Mouse (Mus musculus): ENCODE measurements around the gene Cep170.

Gene Cep170

DNA sequence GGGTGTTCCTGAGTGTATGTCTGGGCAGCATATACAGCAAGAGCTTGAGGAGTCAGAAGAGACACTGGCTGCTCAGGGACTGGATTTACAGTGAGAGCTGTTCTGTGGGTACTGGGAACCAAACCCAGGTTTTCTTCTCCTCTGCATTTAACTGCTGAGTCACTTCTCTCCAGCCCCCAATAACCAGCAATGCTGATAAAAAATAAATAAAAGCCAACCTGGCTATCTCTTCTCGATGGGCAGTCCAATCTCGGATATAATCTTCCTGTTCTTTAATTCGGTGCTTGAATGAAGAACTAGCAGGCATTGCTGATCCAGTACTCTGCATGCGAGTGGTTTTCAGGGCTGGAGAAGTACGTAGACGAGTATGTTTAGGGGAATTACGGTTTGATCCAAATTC is 64.2 kb downstream of the Cep170 start:
- DNase-seq (ENCODE audit: low read depth, low spot score), result no peak

DNA sequence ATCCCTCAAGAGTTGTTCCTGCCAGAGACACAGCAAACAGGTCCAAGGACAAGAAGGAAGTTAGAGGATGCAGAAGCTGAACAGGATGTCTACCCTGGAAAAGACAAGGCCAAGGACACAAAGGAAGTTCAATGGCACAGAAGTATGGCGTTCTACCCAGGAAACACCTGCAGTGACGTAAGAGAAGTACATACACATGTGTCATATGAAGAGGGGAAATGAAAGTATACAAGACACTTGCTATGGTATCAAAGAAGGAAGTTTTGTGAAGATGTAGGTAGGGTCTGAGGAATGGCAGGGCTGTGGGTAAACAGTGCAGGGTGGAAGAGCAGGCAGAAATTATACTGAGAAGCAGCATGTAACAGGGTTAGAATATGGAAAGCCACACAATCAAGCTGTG is 81.0 kb downstream of the Cep170 start:
- DNase-seq (ENCODE audit: low read depth, low spot score), result no peak

DNA sequence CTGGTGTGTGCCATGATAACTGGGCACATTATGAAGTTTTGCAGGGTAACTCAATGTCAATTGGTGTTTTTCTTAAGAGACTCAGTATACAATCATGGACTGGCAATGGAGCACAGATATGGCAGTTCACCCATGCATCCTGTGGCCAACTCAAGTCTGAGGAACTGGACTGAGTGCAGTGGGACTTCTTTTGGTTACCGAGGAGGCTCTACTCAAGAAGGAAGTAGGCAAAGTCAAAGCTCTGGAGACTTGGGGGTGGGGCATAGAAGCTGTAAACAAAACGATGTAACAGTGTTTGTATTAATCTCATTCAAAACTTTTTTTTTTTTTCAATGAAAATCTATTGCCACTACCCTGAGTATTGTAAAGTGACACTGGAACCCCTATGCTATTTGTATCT is 83.3 kb downstream of the Cep170 start:
- no peak for DNase-seq (ENCODE audit: low read depth, low spot score)

DNA sequence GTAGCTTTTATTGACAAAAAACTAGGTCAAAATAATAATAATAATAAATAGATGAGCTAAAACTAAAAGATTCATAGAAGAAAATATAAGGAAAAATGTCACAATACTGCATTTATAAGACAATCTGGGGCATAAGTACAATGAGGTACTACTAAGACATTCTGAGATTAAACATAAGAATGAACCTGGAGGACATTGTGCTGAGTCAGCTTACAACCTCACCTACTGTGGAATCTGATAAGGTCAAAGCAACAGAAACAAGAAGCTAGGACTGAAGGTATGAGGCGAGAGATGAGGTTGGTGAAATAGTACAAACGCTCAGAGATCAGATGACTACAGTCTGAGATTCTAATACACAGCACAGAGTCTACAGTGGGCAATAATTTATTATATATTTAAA is 86.5 kb downstream of the Cep170 start:
- no peak for DNase-seq (ENCODE audit: low read depth, low spot score)

DNA sequence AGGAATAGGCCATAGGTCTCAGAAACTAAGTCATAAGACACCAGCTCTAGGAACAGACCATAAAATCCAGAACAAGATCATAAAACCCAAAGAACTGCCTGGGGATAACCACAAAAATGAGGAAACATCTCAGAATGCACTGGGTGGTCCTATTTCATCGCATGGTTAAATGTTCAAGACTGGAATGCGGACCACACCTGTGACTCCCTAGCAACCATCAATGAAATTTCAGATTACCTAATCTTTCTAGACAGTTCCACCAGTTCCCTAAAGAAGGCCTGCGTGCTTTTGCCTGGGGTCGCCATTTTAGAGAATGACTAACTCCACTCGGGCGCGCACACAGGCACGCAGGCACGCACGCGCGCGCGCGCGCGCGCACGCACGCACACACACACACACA is 89.1 kb downstream of the Cep170 start:
- no peak for DNase-seq (ENCODE audit: low read depth, low spot score)

DNA sequence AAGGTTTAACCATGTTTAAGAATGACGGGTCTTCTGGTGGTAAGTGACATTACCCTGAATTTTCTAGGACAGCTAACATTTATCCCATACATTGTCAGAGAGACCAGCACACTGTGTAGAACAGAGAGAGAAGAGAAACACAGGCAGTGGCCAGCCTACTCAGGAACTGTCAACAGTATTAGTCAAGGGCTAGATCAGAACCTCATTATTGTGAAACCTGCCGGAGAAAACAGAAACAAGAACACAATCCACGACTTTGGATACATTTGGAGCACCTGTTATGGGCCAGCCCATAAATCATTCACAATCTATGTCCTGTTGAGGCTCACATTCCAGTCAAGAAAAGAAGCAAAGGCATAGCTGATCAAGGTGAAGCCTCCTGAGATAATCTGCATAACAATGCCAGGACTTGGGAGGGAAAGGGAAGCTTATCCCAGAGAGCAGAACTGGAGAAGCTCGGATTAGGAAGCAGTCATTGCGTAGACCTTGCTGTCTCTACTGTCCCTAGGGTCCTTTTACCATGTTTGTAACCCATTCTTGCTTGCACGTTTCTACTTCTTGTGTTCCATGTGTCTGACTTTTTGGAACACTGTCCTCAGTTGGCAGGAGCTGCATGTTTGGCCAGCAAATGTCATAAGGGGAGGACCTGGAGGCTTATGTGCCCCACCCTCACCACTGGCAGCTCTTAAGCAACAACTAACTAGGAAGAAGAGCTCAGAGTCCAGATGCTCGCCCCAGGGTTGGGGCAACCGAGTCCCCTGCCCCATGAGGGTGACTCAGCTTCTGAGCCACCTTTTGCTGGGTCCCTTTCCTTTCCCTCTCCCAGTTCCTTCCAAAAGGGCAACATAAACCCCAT is 89.8 kb downstream of the Cep170 start:
- DNase-seq (ENCODE audit: low read depth, low spot score), result no peak

DNA sequence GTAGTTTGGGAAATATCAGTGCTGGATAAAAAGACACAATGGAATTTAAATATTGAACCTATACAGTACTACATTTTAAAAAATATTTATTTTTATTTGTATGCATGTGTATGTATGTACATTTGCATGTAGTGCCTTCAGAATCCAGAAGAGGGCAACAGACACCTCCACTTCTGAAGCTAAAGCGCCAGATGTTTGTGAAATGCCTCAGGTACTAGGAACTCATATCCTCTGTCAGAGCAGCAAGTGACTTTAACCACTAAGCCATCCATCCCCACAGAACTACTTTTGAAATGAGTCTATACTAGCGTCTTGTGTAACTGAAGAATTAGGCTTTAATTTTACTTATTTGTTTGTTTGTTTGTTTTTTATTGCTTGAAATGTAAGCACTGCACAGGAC is 101.4 kb downstream of the Cep170 start:
- peak; percentile 41 for DNase-seq (ENCODE audit: low read depth, low spot score)

DNA sequence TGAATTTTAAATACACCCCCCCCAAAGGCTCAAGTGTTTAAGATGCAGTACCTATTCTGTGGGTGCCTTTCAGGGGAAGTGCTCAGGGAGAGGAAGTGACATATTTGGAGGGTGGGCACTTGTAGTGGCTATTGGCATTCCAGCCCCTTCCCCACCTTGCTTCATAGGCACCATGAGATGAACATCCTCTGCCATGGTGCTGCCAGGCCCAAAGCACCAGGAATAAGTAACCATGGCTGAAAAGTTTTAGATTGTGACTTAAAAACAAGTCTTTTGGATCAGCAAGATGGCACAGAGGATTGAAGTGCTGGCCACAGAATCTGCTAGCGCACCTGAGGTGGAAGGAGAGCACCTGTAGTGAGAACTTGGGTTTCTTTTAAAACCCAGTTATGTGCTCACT is 113.6 kb downstream of the Cep170 start:
- no peak for DNase-seq (ENCODE audit: low read depth, low spot score)

DNA sequence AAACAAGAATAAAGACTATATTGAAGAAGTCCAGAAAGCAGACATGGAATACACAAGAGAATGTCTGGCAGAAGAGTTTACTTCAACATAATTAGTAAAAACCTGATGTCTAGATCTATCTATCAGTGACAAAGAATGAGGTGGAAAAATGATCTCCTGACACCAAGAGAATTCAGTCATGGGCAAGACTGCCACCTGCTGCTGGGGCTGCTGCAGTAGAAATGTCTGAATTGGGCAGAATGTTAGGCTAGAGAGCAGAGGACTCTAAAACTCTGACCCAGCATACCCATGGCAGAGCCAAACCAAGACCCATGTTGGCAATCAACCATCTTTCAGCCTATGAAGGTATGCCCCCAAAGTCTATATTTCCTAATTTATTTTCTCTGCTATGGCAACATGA is 114.1 kb downstream of the Cep170 start:
- DNase-seq (ENCODE audit: low read depth, low spot score), result peak; percentile 8

DNA sequence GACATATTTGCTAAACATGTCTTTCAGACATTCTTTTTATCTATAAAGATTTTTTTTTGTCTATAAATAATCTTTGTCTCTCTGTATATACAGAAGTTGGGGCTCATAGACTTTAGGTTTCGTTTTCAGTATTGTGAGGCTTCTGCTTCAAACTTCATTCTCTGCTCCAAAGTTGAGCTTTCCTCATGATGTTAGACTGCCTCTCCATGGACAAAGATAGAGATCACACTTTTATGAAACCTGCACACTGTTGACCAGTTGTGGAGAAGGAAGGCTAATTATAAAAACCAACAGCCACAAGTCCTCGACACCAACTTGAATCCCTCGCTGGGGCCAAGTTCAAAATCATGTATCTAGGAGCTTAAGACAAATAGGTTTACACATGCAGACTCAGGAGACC is 115.2 kb downstream of the Cep170 start:
- peak; percentile 2 for DNase-seq (ENCODE audit: low read depth, low spot score)

DNA sequence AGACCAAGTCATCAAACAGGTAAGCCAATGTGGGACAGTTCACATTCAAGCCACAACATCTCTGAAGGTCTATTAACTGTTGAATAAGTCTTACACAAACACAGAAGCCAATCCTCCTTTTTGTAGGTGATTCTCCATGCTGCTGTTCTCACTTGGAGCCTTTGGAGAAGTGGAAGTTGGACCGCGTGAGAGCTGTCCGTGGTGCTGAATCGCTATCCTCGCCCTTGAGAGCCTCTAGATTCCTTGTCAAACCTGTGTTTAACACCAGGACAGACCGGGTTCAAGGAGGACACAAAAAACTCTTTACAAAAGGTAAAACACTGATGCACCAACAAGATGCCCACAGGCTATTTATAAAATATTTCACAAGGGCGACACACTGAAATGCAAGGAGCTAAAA is 116.8 kb downstream of the Cep170 start:
- no peak for DNase-seq (ENCODE audit: low read depth, low spot score)

DNA sequence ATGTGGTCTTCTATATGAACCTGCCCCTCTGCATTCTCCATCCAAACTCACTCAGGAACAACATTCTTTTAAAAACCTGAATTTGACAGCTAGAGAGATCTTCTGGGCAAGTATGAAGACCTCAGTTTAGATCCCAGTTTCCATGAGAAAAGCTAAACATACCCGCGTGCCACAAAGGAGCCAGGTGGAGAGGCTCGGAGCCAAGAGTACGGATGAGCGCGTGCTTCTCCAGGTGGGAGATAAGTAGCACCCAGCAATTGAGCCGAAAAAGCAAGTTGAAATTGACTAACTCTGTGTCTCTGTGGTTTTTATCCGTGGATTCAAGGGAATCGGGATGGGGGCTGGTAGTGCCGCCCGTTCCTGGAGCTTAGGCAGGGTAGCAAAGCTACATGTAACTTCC is 122.8 kb downstream of the Cep170 start:
- DNase-seq (ENCODE audit: low read depth, low spot score), result no peak

DNA sequence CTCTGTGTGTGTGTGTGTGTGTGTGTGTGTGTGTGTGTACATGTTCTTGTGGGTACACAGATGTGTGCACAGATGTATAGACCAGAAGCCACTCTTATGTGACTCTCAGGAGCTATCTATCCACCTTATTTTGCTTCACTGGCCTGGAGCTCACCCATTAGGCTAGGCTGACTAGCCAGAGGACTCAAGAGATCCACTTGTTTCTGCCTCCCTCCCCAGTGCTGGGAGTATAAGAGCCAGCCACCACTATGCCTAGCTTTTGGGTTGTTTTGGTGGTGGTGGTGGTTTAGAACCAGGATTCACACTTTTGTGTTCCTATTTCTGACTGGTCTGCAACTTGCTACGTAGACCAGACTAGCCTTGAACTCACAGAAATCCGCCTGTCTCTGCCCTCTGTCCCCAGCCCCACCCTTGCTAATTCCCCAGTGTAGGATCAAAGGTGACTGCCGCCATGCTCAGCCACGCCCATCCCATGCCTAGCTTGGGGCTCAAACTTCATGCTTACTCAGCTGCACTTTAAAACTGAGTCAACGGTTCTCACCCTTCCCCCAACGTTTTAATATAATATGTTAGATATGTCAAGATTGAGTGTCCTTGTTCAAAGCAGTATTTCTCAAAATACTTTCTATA is 125.5 kb downstream of the Cep170 start:
- no peak for DNase-seq (ENCODE audit: low read depth, low spot score)
